Mouse (Mus musculus): Measurements from ENCODE around the gene Efcab7.

DNA sequence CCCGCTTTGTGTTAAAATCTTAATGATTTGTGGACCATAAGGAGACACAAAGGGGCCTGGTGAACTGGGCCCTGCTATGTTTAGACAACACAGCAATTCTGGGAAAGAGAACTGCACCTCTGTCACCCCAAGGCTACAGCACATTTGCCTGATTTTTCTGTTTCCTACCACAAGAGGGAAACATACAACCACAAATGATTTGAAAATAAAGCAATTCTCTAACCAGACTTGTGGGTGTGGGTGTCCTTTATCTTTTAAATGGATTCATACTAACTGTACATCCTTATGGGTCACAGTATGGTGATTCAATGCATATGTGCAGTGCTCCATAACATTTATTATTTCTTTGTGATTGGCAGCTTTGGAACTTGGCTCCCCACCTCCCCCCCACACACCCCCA, 118.2 kb downstream of the Efcab7 start:
- TF ChIP-seq POLR2A (IDR thresholded peaks at IDR 0.05; ENCODE audit: insufficient read depth, low read depth, low read length) = no peak
- TF ChIP-seq CTCF (IDR thresholded peaks at IDR 0.05; ENCODE audit: insufficient read depth, low read depth, low read length) = no peak
